Mouse (Mus musculus): ENCODE results near the gene Ifngr1.

GRCm38 (mm10) chr10:19559565-19560165 lies 32.1 kb upstream of the Ifngr1 start:
- TF ChIP-seq CTCF (IDR thresholded peaks at IDR 0.05; ENCODE audit: insufficient read depth, low read length) (no peak), POLR2A (IDR thresholded peaks at IDR 0.05; ENCODE audit: borderline replicate concordance, extremely low read depth, low read depth, low read length) (no peak)

Measured in lung, adult 2 months (tissue).